Mouse (Mus musculus) bone marrow macrophage, adult 2 months (primary cell): ENCODE results near the gene Gm42417.

Experiments
- CTCF ChIP-seq: IDR thresholded peaks from 2 replicates; pipeline ENCODE4 v1.5.1; 2012; ENCODE audit warnings: low read depth, mild to moderate bottlenecking, low read length, moderate library complexity
- POLR2A ChIP-seq: IDR thresholded peaks from 2 replicates; pipeline ENCODE4 v1.6.1; 2012; ENCODE audit warnings: mild to moderate bottlenecking, low read depth, low read length, borderline replicate concordance

DNA sequence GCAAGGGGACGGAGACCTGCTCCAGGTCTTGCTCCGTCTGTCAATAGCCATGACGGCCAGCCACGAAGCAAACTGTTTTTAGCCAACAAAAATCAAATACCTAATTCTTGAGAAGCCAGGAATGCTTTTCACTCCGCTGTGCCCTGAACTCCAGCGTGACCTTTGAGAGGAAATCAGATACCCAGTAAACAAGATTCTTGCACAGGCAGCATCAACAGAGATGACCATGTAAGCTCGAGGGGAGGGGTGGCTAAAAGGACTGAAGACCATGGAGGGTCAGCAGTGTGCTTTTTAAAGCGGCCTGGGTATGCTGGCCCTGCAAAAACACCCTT is 2.9 kb downstream of the Gm42417 start:
- no peak for TF ChIP-seq CTCF
- no peak for TF ChIP-seq POLR2A
